Mouse (Mus musculus) intestine, embryonic 14.5 days (tissue): ENCODE measurements around the gene Icam4. TPM values are rescaled to one million over a fixed set of nuclear protein-coding genes. Genes with fewer than 3 reads are reported as not detected.
"Not testable (repeated sequence)": the region's sequence is repeated elsewhere in the genome, so short reads cannot be mapped to it uniquely, and the experiment has no call there.

Source experiments
- ATAC-seq: fragments of 200-750 bp; cut with Nextera tagmentation; replicated peaks from 2 replicates; pipeline ENCODE4 v1.8.0; 2017; ENCODE audit warnings: low read depth, moderate number of reproducible peaks, moderate TSS enrichment, moderate library complexity; ENCODE audit not compliant: low FRiP score, low TSS enrichment
- DNase-seq: peaks from one replicate; pipeline ENCODE4 v3.0.0-alpha.2; 2018; ENCODE audit warnings: low spot score
- H3K27ac ChIP-seq: fragments of 300-500 bp; sonication (generic); 2 replicates; pipeline ENCODE4 v1.5.1; 2014; ENCODE audit warnings: low read depth, mild to moderate bottlenecking, control low read depth
- H3K27me3 ChIP-seq: fragments of 300-500 bp; sonication (generic); replicated peaks from 2 replicates; pipeline ENCODE4 v1.6.1; 2014; ENCODE audit warnings: low read length, control low read depth; ENCODE audit not compliant: control insufficient read depth, insufficient read depth
- H3K36me3 ChIP-seq: fragments of 300-500 bp; sonication (generic); 2 replicates; pipeline ENCODE4 v1.6.1; 2014; ENCODE audit warnings: low read length, control low read depth; ENCODE audit not compliant: control insufficient read depth, insufficient read depth
- H3K4me1 ChIP-seq: fragments of 300-500 bp; sonication (generic); replicated peaks from 2 replicates; pipeline ENCODE4 v1.6.1; 2014; ENCODE audit warnings: low read length, control low read depth, mixed read lengths; ENCODE audit not compliant: control insufficient read depth, insufficient read depth
- H3K4me2 ChIP-seq: fragments of 300-500 bp; sonication (generic); 2 replicates; pipeline ENCODE4 v1.6.1; 2014; ENCODE audit warnings: low read length
- H3K4me3 ChIP-seq: fragments of 300-500 bp; sonication (generic); 2 replicates; pipeline ENCODE4 v1.5.1; 2014; ENCODE audit warnings: low read depth, low read length, control low read depth, mixed read lengths
- H3K9ac ChIP-seq: fragments of 300-500 bp; sonication (generic); 2 replicates; pipeline ENCODE4 v1.6.1; 2014; ENCODE audit warnings: mild to moderate bottlenecking, low read length
- H3K9me3 ChIP-seq: fragments of 300-500 bp; sonication (generic); 2 replicates; pipeline ENCODE4 v1.6.1; 2016; ENCODE audit warnings: low read length, control low read depth; ENCODE audit not compliant: control insufficient read depth
- WGBS: fragments of 180-500 bp; shearing (Covaris S2); extraction: QIAGEN DNeasy Blood & Tissue Kit; methylation state at CpG from one replicate; pipeline ENCODE4 v1.1.7; 2014; 5-methylcytosine and 5-hydroxymethylcytosine counted together
- polyA plus RNA-seq: library from polyadenylated mRNA; unstranded; fragments of >200 nt; fragmentation: Nextera tagmentation; extraction: Ambion mirVana; gene quantifications from 2 replicates; pipeline ENCODE4 v1.2.1, GENCODE M21; 2014

The Icam4 gene
- polyA plus RNA-seq, 1 experiment from 2014 or later: 0.96 TPM

GRCm38 (mm10) chr9:21034481-21035085, 5.4 kb downstream of the Icam4 start:
- no peaks in the 10 kb centered on the region for H3K36me3 ChIP-seq
- no peak overlapping the region for H3K4me3 ChIP-seq
- peak; percentile 56 for DNase-seq
- no peak overlapping the region for H3K4me2 ChIP-seq
- no peaks in the 10 kb centered on the region for H3K9me3 ChIP-seq
- no peak overlapping the region for H3K27ac ChIP-seq
- ATAC-seq: no peak
- 4% methylated on average over 17 of the region's 17 CpGs for WGBS
- peaks cover 36% of the 10 kb centered on the region for H3K4me1 ChIP-seq
- H3K27me3 ChIP-seq: peaks cover 90% of the 10 kb centered on the region
- no peak overlapping the region for H3K9ac ChIP-seq

DNA sequence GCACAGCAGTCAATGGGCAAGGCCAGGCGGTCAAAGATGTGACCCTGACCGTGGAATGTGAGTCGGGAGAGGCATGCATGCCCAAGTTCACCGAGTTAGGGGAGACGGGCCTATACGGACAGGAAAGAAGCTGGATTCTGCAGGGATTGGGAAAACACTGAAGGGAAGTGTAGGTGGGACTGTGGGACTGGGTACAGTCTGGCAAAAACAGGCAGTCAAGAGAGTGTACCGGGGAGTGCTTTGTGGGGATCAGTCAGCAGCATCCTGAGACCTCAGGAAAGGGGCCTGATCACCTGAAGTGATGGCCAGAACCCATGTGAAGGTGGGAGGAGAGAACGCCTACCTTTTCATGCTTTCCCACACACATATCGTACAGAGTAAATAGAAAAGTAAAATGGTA, 6.4 kb downstream of the Icam4 start:
- no peak overlapping the region for H3K4me2 ChIP-seq
- no peak for DNase-seq
- peaks cover 82% of the 10 kb centered on the region for H3K27me3 ChIP-seq
- H3K27ac ChIP-seq: no peak overlapping the region
- 23% methylated on average over 9 of the region's 9 CpGs for WGBS
- no peak for ATAC-seq
- no peaks in the 10 kb centered on the region for H3K36me3 ChIP-seq
- peaks cover 27% of the 10 kb centered on the region for H3K4me1 ChIP-seq
- H3K9ac ChIP-seq: no peak overlapping the region
- no peak overlapping the region for H3K4me3 ChIP-seq
- no peaks in the 10 kb centered on the region for H3K9me3 ChIP-seq

- H3K4me1 ChIP-seq: peaks cover 29% of the 10 kb centered on the region
- WGBS: 11% methylated on average over 20 of the region's 20 CpGs
Measured at GRCm38 (mm10) chr9:21036161-21036560, 7.0 kb downstream of the Icam4 start.

DNA sequence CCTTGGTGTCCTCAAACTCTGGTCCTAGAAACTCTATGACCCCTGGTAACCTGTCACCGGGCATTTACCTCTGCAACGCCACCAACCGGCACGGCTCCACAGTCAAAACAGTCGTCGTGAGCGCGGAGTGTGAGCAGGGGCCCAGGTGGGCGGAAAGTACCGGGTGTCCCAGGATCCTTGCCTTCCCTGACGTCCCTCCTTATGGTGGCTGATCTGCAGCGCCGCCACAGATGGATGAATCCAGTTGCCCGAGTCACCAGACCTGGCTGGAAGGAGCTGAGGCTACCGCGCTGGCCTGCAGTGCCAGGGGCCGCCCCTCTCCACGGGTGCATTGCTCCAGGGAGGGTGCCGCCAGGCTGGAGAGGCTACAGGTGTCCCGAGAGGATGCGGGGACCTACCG, 7.5 kb downstream of the Icam4 start:
- DNase-seq (peak; percentile 53), ATAC-seq (no peak)
- Histone ChIP-seq H3K27ac (no peak overlapping the region), H3K4me2 (no peak overlapping the region), H3K4me1 (peaks cover 32% of the 10 kb centered on the region), H3K36me3 (no peaks in the 10 kb centered on the region), H3K4me3 (no peak overlapping the region), H3K9ac (no peak overlapping the region), H3K9me3 (no peaks in the 10 kb centered on the region), H3K27me3 (peaks cover 79% of the 10 kb centered on the region)
- WGBS: 4% methylated on average over 22 of the region's 22 CpGs

More at GRCm38 (mm10) chr9:21036161-21036560, 7.0 kb downstream of the Icam4 start:
- Histone ChIP-seq H3K4me3 (no peak overlapping the region), H3K36me3 (no peaks in the 10 kb centered on the region), H3K9me3 (no peaks in the 10 kb centered on the region), H3K27me3 (peaks cover 82% of the 10 kb centered on the region), H3K4me2 (no peak overlapping the region), H3K27ac (no peak overlapping the region), H3K9ac (no peak overlapping the region)
- ATAC-seq (no peak), DNase-seq (no peak)

- Histone ChIP-seq H3K4me3 (peak overlapping the region; percentile 36), H3K27ac (no peak overlapping the region), H3K4me1 (peaks cover 26% of the 10 kb centered on the region), H3K9me3 (no peaks in the 10 kb centered on the region), H3K27me3 (peaks cover 71% of the 10 kb centered on the region), H3K36me3 (no peaks in the 10 kb centered on the region), H3K9ac (peak overlapping the region; percentile 22; the same call in 1 of the 2 replicates), H3K4me2 (peak overlapping the region; percentile 53)
- DNase-seq (peak; percentile 62), ATAC-seq (no peak)
- 4% methylated on average over 31 of the region's 31 CpGs for WGBS
Measured at GRCm38 (mm10) chr9:21037481-21037891, 8.3 kb downstream of the Icam4 start.

GRCm38 (mm10) chr9:21039779-21040178, 10.6 kb downstream of the Icam4 start:
- Histone ChIP-seq H3K4me1 (peaks cover 17% of the 10 kb centered on the region), H3K27ac (no peak overlapping the region), H3K4me3 (no peak overlapping the region), H3K27me3 (peaks cover 48% of the 10 kb centered on the region), H3K4me2 (no peak overlapping the region), H3K36me3 (no peaks in the 10 kb centered on the region), H3K9ac (no peak overlapping the region), H3K9me3 (no peaks in the 10 kb centered on the region)
- ATAC-seq (no peak), DNase-seq (no peak)
- 73% methylated on average over 3 of the region's 3 CpGs for WGBS

GRCm38 (mm10) chr9:21041308-21041707, 12.1 kb downstream of the Icam4 start:
- peaks cover 12% of the 10 kb centered on the region for H3K4me1 ChIP-seq
- no peak for ATAC-seq

GRCm38 (mm10) chr9:21043563-21043962, 14.4 kb downstream of the Icam4 start:
- 90% methylated on average over 4 of the region's 4 CpGs for WGBS

More at GRCm38 (mm10) chr9:21041308-21041707, 12.1 kb downstream of the Icam4 start:
- Histone ChIP-seq H3K27me3 (peaks cover 33% of the 10 kb centered on the region), H3K4me3 (no peak overlapping the region), H3K9me3 (no peaks in the 10 kb centered on the region), H3K27ac (no peak overlapping the region), H3K4me2 (no peak overlapping the region), H3K9ac (no peak overlapping the region), H3K36me3 (no peaks in the 10 kb centered on the region)
- 23% methylated on average over 4 of the region's 4 CpGs for WGBS
- no peak for DNase-seq

GRCm38 (mm10) chr9:21044785-21045184, 15.6 kb downstream of the Icam4 start:
- H3K9me3 ChIP-seq, H3K9ac ChIP-seq, H3K4me3 ChIP-seq, ATAC-seq, H3K27me3 ChIP-seq, H3K36me3 ChIP-seq, H3K27ac ChIP-seq, H3K4me1 ChIP-seq, H3K4me2 ChIP-seq, DNase-seq: not testable (repeated sequence)
- 46% methylated on average over 1 of the region's 1 CpGs for WGBS

More at GRCm38 (mm10) chr9:21043563-21043962, 14.4 kb downstream of the Icam4 start:
- Histone ChIP-seq H3K9ac (no peak overlapping the region), H3K9me3 (no peaks in the 10 kb centered on the region), H3K4me3 (no peak overlapping the region), H3K36me3 (no peaks in the 10 kb centered on the region), H3K4me2 (no peak overlapping the region), H3K4me1 (peaks cover 5% of the 10 kb centered on the region), H3K27ac (no peak overlapping the region), H3K27me3 (peaks cover 10% of the 10 kb centered on the region)
- ATAC-seq (no peak), DNase-seq (no peak)
